Mouse (Mus musculus) liver, embryonic 15.5 days (tissue): Measurements from ENCODE around the gene Lfng. TPM values are rescaled to one million over a fixed set of nuclear protein-coding genes. Genes with fewer than 3 reads are reported as not detected.

Source experiments
- ATAC-seq: fragments of 200-750 bp; cut with Nextera tagmentation; 2 replicates; pipeline ENCODE4 v1.8.0; 2017; ENCODE audit warnings: moderate number of reproducible peaks, mild to moderate bottlenecking, moderate library complexity; ENCODE audit not compliant: insufficient read depth
- H3K27ac ChIP-seq: fragments of 300-500 bp; sonication (generic); replicated peaks from 2 replicates; pipeline ENCODE4 v1.5.1; 2015; ENCODE audit warnings: mild to moderate bottlenecking, inconsistent platforms
- H3K27me3 ChIP-seq: fragments of 300-500 bp; sonication (generic); 2 replicates; pipeline ENCODE4 v1.6.1; 2015; ENCODE audit warnings: mild to moderate bottlenecking, inconsistent platforms
- H3K36me3 ChIP-seq: fragments of 300-500 bp; sonication (generic); replicated peaks from 2 replicates; pipeline ENCODE4 v1.6.1; 2015; ENCODE audit warnings: moderate library complexity, mild to moderate bottlenecking, inconsistent platforms
- H3K4me1 ChIP-seq: fragments of 300-500 bp; sonication (generic); replicated peaks from 2 replicates; pipeline ENCODE4 v1.6.1; 2015; ENCODE audit warnings: inconsistent platforms
- H3K4me2 ChIP-seq: fragments of 300-500 bp; sonication (generic); 2 replicates; pipeline ENCODE4 v1.6.1; 2015; ENCODE audit warnings: moderate library complexity, mild to moderate bottlenecking, inconsistent platforms
- H3K4me3 ChIP-seq: fragments of 300-500 bp; sonication (generic); replicated peaks from 2 replicates; pipeline ENCODE4 v1.5.1; 2015; ENCODE audit warnings: mild to moderate bottlenecking, inconsistent platforms
- H3K9ac ChIP-seq: fragments of 300-500 bp; sonication (generic); 2 replicates; pipeline ENCODE4 v1.6.1; 2015; ENCODE audit warnings: moderate library complexity, mild to moderate bottlenecking, inconsistent platforms
- H3K9me3 ChIP-seq: fragments of 300-500 bp; sonication (generic); replicated peaks from 2 replicates; pipeline ENCODE4 v1.6.1; 2016; ENCODE audit warnings: inconsistent platforms
- WGBS: fragments of 180-500 bp; shearing (Covaris S2); methylation state at CpG from one replicate; pipeline ENCODE4 v1.1.7; 2015; ENCODE audit warnings: mixed read lengths; ENCODE audit not compliant: insufficient replicate concordance; 5-methylcytosine and 5-hydroxymethylcytosine counted together
- polyA plus RNA-seq: library from polyadenylated mRNA; unstranded; fragments of >200 nt; fragmentation: Nextera tagmentation; extraction: Ambion mirVana; gene quantifications from 2 replicates; pipeline ENCODE4 v1.2.1, GENCODE M21; 2015

Lfng gene
- polyA plus RNA-seq, 1 experiment from 2014 or later, result 11.0 TPM

- WGBS, result 74% methylated on average over 13 of the region's 13 CpGs
- no peak overlapping the region for H3K4me2 ChIP-seq
- H3K9ac ChIP-seq, result no peak overlapping the region
- peaks cover 36% of the 10 kb centered on the region for H3K4me1 ChIP-seq
- no peak overlapping the region for H3K27ac ChIP-seq
- no peak overlapping the region for H3K4me3 ChIP-seq
- H3K27me3 ChIP-seq, result no peaks in the 10 kb centered on the region
- no peaks in the 10 kb centered on the region for H3K36me3 ChIP-seq
- H3K9me3 ChIP-seq, result no peaks in the 10 kb centered on the region
- no peak for ATAC-seq
These were observed 36.8 kb upstream of the Lfng start for GRCm38 (mm10) chr5:140570223-140570870.

DNA sequence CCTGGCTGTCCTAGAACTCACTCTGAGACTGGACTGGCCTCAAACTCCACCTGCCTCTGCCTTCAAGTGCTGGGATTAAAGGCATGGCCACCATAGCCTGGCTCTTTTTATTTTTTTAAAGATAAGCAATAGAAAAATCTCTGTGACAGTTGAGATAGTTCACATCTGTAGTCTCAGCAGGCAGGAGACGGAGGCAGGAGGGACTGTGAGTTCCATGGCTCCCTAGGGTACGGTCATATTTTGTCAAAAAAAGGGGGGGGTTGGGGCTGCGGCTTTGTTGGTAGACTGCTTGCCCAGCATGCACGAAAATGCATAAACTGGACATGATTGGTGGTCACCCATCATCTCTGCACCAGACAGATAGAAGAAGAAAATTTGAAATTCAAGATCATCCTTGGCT, 35.9 kb upstream of the Lfng start:
- Histone ChIP-seq H3K9me3 (no peaks in the 10 kb centered on the region), H3K4me1 (peaks cover 31% of the 10 kb centered on the region), H3K36me3 (no peaks in the 10 kb centered on the region), H3K27ac (no peak overlapping the region), H3K4me2 (no peak overlapping the region), H3K4me3 (no peak overlapping the region), H3K27me3 (no peaks in the 10 kb centered on the region), H3K9ac (no peak overlapping the region)
- WGBS, result 52% methylated on average over 4 of the region's 4 CpGs
- ATAC-seq, result no peak

- H3K27me3 ChIP-seq, result no peaks in the 10 kb centered on the region
- ATAC-seq, result no peak
These were observed 35.4 kb upstream of the Lfng start for GRCm38 (mm10) chr5:140571673-140572072.

GRCm38 (mm10) chr5:140572611-140573010, 34.5 kb upstream of the Lfng start:
- Histone ChIP-seq H3K36me3 (no peaks in the 10 kb centered on the region), H3K9me3 (no peaks in the 10 kb centered on the region), H3K9ac (no peak overlapping the region), H3K4me2 (no peak overlapping the region), H3K27ac (no peak overlapping the region), H3K4me3 (no peak overlapping the region), H3K27me3 (no peaks in the 10 kb centered on the region; the same call in 1 of the 2 replicates), H3K4me1 (peaks cover 17% of the 10 kb centered on the region)
- WGBS, result 65% methylated on average over 6 of the region's 6 CpGs
- no peak for ATAC-seq

More at GRCm38 (mm10) chr5:140571673-140572072, 35.4 kb upstream of the Lfng start:
- H3K4me3 ChIP-seq, result no peak overlapping the region
- peaks cover 26% of the 10 kb centered on the region for H3K4me1 ChIP-seq
- no peak overlapping the region for H3K27ac ChIP-seq
- H3K36me3 ChIP-seq, result no peaks in the 10 kb centered on the region
- no peak overlapping the region for H3K9ac ChIP-seq
- WGBS, result 70% methylated on average over 10 of the region's 10 CpGs
- H3K4me2 ChIP-seq, result no peak overlapping the region
- H3K9me3 ChIP-seq, result no peaks in the 10 kb centered on the region

DNA sequence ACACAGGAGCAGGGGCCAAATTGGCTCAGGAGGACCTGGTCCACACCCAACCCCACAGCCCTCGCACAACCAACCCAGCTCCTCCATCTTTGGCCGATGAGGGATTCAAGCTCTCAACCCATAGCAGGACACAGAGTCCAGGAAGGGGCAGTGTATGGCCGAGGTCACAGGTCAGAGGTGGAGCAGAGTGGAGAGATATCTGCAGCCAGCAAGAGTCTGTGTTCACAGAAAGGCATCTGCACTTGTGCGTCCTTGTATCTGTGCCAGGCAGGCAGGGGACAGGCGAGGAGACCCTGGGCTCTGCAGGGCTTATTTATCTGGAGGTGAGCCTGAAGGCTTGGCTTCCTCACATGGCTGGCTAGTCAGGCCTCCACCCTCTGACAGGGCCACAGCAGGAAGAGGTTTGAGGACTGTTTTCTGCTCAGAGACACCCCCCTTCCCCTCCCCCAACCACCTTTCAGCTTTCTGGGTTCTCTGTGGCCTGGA, 31.7 kb upstream of the Lfng start:
- H3K4me1 ChIP-seq, result peaks cover 5% of the 10 kb centered on the region; the same call in 1 of the 2 replicates
- H3K9me3 ChIP-seq, result no peaks in the 10 kb centered on the region
- H3K27ac ChIP-seq, result no peak overlapping the region
- no peak overlapping the region for H3K4me3 ChIP-seq
- H3K9ac ChIP-seq, result no peak overlapping the region
- peaks cover 11% of the 10 kb centered on the region for H3K27me3 ChIP-seq
- no peak for ATAC-seq
- H3K4me2 ChIP-seq, result no peak overlapping the region
- H3K36me3 ChIP-seq, result no peaks in the 10 kb centered on the region
- 37% methylated on average over 5 of the region's 5 CpGs for WGBS

GRCm38 (mm10) chr5:140579221-140579620, 27.9 kb upstream of the Lfng start:
- H3K27me3 ChIP-seq, result peaks cover 14% of the 10 kb centered on the region
- no peak overlapping the region for H3K27ac ChIP-seq
- ATAC-seq, result no peak

GRCm38 (mm10) chr5:140579771-140580170, 27.3 kb upstream of the Lfng start:
- 50% methylated on average over 6 of the region's 6 CpGs for WGBS
- no peaks in the 10 kb centered on the region for H3K9me3 ChIP-seq
- H3K36me3 ChIP-seq, result no peaks in the 10 kb centered on the region
- H3K4me2 ChIP-seq, result no peak overlapping the region
- H3K27ac ChIP-seq, result no peak overlapping the region
- ATAC-seq, result no peak
- peaks cover 5% of the 10 kb centered on the region; the same call in 1 of the 2 replicates for H3K4me1 ChIP-seq
- H3K27me3 ChIP-seq, result peaks cover 14% of the 10 kb centered on the region
- H3K9ac ChIP-seq, result no peak overlapping the region
- H3K4me3 ChIP-seq, result no peak overlapping the region

More at GRCm38 (mm10) chr5:140579221-140579620, 27.9 kb upstream of the Lfng start:
- 63% methylated on average over 9 of the region's 9 CpGs for WGBS
- H3K4me1 ChIP-seq, result peaks cover 5% of the 10 kb centered on the region; the same call in 1 of the 2 replicates
- H3K36me3 ChIP-seq, result no peaks in the 10 kb centered on the region
- H3K9ac ChIP-seq, result no peak overlapping the region
- no peak overlapping the region for H3K4me2 ChIP-seq
- no peaks in the 10 kb centered on the region for H3K9me3 ChIP-seq
- no peak overlapping the region for H3K4me3 ChIP-seq

DNA sequence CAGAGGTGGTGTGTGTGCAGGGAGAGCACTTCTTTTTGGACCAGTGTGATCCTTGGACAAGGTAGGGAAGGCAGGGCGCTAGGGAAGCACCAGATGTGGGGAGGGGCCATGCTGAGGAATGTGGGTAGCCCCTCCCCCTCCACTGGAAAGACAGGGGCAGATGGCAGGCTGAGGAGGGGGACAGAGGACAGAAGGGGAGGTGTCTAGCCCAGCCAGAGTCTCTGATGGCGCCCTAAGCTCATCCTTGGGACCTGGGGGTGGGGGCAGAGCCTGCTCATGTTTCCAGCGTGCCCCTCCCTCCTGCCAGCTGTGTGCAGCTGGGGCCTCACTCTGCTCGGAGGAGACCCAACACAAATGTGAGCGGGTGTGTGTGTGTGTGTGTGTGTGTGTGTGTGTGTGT, 25.6 kb upstream of the Lfng start:
- WGBS, result 23% methylated on average over 5 of the region's 5 CpGs
- Histone ChIP-seq H3K4me1 (no peaks in the 10 kb centered on the region), H3K27ac (no peak overlapping the region), H3K9ac (no peak overlapping the region), H3K4me3 (no peak overlapping the region), H3K36me3 (no peaks in the 10 kb centered on the region), H3K4me2 (no peak overlapping the region), H3K27me3 (peaks cover 14% of the 10 kb centered on the region), H3K9me3 (no peaks in the 10 kb centered on the region)
- ATAC-seq, result no peak

- no peaks in the 10 kb centered on the region; the same call in 1 of the 2 replicates for H3K4me1 ChIP-seq
- H3K4me2 ChIP-seq, result no peak overlapping the region
- H3K27me3 ChIP-seq, result peaks cover 14% of the 10 kb centered on the region; the same call in 1 of the 2 replicates
- no peak overlapping the region for H3K9ac ChIP-seq
- WGBS, result 45% methylated on average over 8 of the region's 8 CpGs
- H3K27ac ChIP-seq, result no peak overlapping the region
- no peaks in the 10 kb centered on the region for H3K36me3 ChIP-seq
- no peak overlapping the region for H3K4me3 ChIP-seq
- no peaks in the 10 kb centered on the region for H3K9me3 ChIP-seq
- ATAC-seq, result no peak
These were observed 24.0 kb upstream of the Lfng start for GRCm38 (mm10) chr5:140582995-140583731.

DNA sequence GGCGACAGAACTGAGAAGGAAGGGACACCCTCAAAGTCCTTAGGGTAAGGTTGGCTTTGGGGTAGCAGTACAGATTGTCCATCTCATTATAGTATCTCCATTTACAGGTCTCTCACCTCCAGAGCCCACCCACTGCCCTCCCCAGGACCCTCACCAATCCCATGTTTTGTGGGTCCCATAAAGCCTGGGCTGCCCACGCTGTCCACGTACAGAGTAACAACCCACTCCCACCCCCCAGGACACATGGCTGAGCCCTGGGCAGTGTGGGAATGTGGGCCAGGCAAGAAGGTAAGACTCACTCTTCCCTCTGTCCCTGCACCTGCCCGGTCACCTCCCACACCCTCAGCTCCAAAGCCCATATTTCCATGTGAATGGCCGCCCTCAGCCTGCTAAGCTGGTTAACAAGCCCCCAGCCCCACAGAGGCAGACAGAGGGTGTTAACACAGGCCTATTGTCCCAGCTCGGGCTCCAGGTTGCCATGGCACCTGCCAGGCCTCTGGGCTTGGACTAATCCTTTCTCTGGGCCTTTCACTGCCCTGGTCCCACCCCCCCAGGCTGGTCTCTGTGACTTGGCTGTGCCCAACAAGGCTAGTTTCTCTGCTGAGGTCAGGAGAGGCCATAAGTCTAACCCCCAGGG, 23.3 kb upstream of the Lfng start:
- Histone ChIP-seq H3K9ac (no peak overlapping the region), H3K4me2 (no peak overlapping the region), H3K27ac (no peak overlapping the region), H3K4me3 (no peak overlapping the region), H3K4me1 (no peaks in the 10 kb centered on the region; the same call in 1 of the 2 replicates), H3K9me3 (no peaks in the 10 kb centered on the region), H3K27me3 (peaks cover 10% of the 10 kb centered on the region; the same call in 1 of the 2 replicates), H3K36me3 (no peaks in the 10 kb centered on the region)
- no peak for ATAC-seq
- WGBS, result 59% methylated on average over 6 of the region's 6 CpGs
